Mouse (Mus musculus) CH12.LX (cell line): ENCODE data around the gene Slc5a4b. TPM values are rescaled to one million over a fixed set of nuclear protein-coding genes. Genes with fewer than 3 reads are reported as not detected.
A peak's percentile ranks its signal among the peaks of the same experiment; 100 is the strongest.

Experiments used
- DNase-seq: peaks from one replicate; pipeline ENCODE4 v3.0.0-alpha.2; 2013; ENCODE audit errors: extremely low read depth
- H3K27ac ChIP-seq: 2 replicates; pipeline ENCODE4 v1.5.1; 2012; ENCODE audit warnings: low read depth, mild to moderate bottlenecking, control low read depth, moderate library complexity; ENCODE audit not compliant: insufficient read depth
- H3K27me3 ChIP-seq: replicated peaks from 2 replicates; pipeline ENCODE3; 2012; ENCODE audit warnings: inconsistent platforms
- H3K36me3 ChIP-seq, 2 experiments: replicated peaks in 1 of 2; 2 replicates each; pipeline versions ENCODE3 to v1.6.1; 2012; ENCODE audit warnings: inconsistent platforms in 1 of 2, low read length in 1 of 2, mild to moderate bottlenecking in 1 of 2, mixed read lengths in 1 of 2, moderate library complexity in 1 of 2; ENCODE audit not compliant: control insufficient read depth in 1 of 2, insufficient read depth in 1 of 2
- H3K4me1 ChIP-seq, 2 experiments: 2 replicates each; pipeline ENCODE4 v1.6.1; 2012; ENCODE audit warnings: inconsistent platforms in 1 of 2, moderate library complexity in 1 of 2; ENCODE audit not compliant: insufficient read depth in 2 of 2, control insufficient read depth in 1 of 2
- H3K4me2 ChIP-seq: 2 replicates; pipeline ENCODE4 v1.6.1; 2012; ENCODE audit warnings: low read depth, mild to moderate bottlenecking, control low read depth; ENCODE audit not compliant: poor library complexity, insufficient read depth, severe bottlenecking
- H3K4me3 ChIP-seq, 3 experiments: fragments of 150-350 bp in 1 of 3; sonication (generic) in 1 of 3; replicated peaks in 1 of 3; 2 replicates each; pipeline versions ENCODE3 to v1.5.1; 2011 to 2012; ENCODE audit warnings: low read depth in 2 of 3, low read length in 2 of 3, mild to moderate bottlenecking in 2 of 3, moderate library complexity in 2 of 3, control low read depth in 1 of 3, improper control_type of control experiment in 1 of 3, inconsistent platforms in 1 of 3, mixed read lengths in 1 of 3; ENCODE audit not compliant: poor library complexity in 1 of 3
- H3K79me2 ChIP-seq: replicated peaks from 2 replicates; pipeline ENCODE4 v1.6.1; 2012; ENCODE audit warnings: mild to moderate bottlenecking, moderate library complexity; ENCODE audit not compliant: control insufficient read depth, poor library complexity, insufficient read depth, severe bottlenecking; ENCODE audit errors: extremely low read depth
- H3K9ac ChIP-seq: 2 replicates; pipeline ENCODE4 v1.6.1; 2012; ENCODE audit warnings: low read depth, mild to moderate bottlenecking, control low read depth, moderate library complexity; ENCODE audit not compliant: insufficient read depth
- H3K9me3 ChIP-seq: replicated peaks from 2 replicates; pipeline ENCODE3; 2012; ENCODE audit warnings: low read length, inconsistent platforms, mixed read lengths
- BHLHE40 ChIP-seq: IDR thresholded peaks from 2 replicates; pipeline ENCODE4 v1.6.1; 2011; ENCODE audit warnings: mild to moderate bottlenecking, low read depth, low read length, improper control_type of control experiment
- CHD1 ChIP-seq: IDR thresholded peaks from 2 replicates; pipeline ENCODE4 v1.6.1; 2012; ENCODE audit warnings: low read depth, low read length, improper control_type of control experiment, inconsistent platforms
- CHD2 ChIP-seq: IDR thresholded peaks from 2 replicates; pipeline ENCODE4 v1.6.1; 2011; ENCODE audit warnings: low read length, improper control_type of control experiment
- CTCF ChIP-seq, 2 experiments: IDR thresholded peaks in 1 of 2; conservative IDR thresholded peaks in 1 of 2; 2 replicates each; pipeline ENCODE4 v1.5.1; 2011 to 2012; ENCODE audit warnings: low read depth in 2 of 2, low read length in 2 of 2, improper control_type of control experiment in 1 of 2, inconsistent platforms in 1 of 2, mild to moderate bottlenecking in 1 of 2, moderate library complexity in 1 of 2
- E2F4 ChIP-seq: IDR thresholded peaks from 2 replicates; pipeline ENCODE4 v1.6.1; 2011; ENCODE audit warnings: low read depth, low read length, improper control_type of control experiment; ENCODE audit not compliant: insufficient replicate concordance
- ELF1 ChIP-seq: IDR thresholded peaks from 2 replicates; pipeline ENCODE4 v1.6.1; 2014; ENCODE audit warnings: low read depth, mild to moderate bottlenecking, inconsistent platforms, low read length, improper control_type of control experiment
- GABPA ChIP-seq: IDR thresholded peaks from 2 replicates; pipeline ENCODE4 v1.6.1; 2012; ENCODE audit warnings: low read depth, low read length, improper control_type of control experiment, inconsistent platforms; ENCODE audit not compliant: insufficient replicate concordance
- HCFC1 ChIP-seq: IDR thresholded peaks from 2 replicates; pipeline ENCODE4 v1.6.1; 2012; ENCODE audit warnings: low read depth, mild to moderate bottlenecking, inconsistent platforms, low read length, improper control_type of control experiment
- IRF4 ChIP-seq: IDR thresholded peaks from 2 replicates; pipeline ENCODE4 v1.6.1; 2014; ENCODE audit warnings: low read depth, mild to moderate bottlenecking, inconsistent platforms, low read length, improper control_type of control experiment
- JUN ChIP-seq: IDR thresholded peaks from 2 replicates; pipeline ENCODE4 v1.6.1; 2011; ENCODE audit warnings: low read depth, mild to moderate bottlenecking, low read length, improper control_type of control experiment, moderate library complexity; ENCODE audit not compliant: insufficient read depth
- JUND ChIP-seq: conservative IDR thresholded peaks from 2 replicates; pipeline ENCODE4 v1.6.1; 2011; ENCODE audit warnings: low read depth, low read length, improper control_type of control experiment
- MAZ ChIP-seq: IDR thresholded peaks from 2 replicates; pipeline ENCODE4 v1.6.1; 2012; ENCODE audit warnings: low read depth, mild to moderate bottlenecking, inconsistent platforms, low read length, improper control_type of control experiment, moderate library complexity
- MEF2A ChIP-seq: IDR thresholded peaks from 2 replicates; pipeline ENCODE4 v1.6.1; 2014; ENCODE audit warnings: low read depth, mild to moderate bottlenecking, inconsistent platforms, low read length, improper control_type of control experiment, borderline replicate concordance
- MXI1 ChIP-seq: IDR thresholded peaks from 2 replicates; pipeline ENCODE4 v1.6.1; 2011; ENCODE audit warnings: mild to moderate bottlenecking, low read depth, low read length, improper control_type of control experiment
- MYC ChIP-seq: IDR thresholded peaks from 2 replicates; pipeline ENCODE4 v1.6.1; 2011; ENCODE audit warnings: low read depth, mild to moderate bottlenecking, improper control_type of control experiment, low read length
- NELFE ChIP-seq: IDR thresholded peaks from 2 replicates; pipeline ENCODE4 v1.6.1; 2011; ENCODE audit warnings: low read depth, low read length, improper control_type of control experiment
- NRF1 ChIP-seq: IDR thresholded peaks from 2 replicates; pipeline ENCODE4 v1.6.1; 2014; ENCODE audit warnings: low read depth, mild to moderate bottlenecking, inconsistent platforms, low read length, improper control_type of control experiment, moderate library complexity
- PAX5 ChIP-seq: IDR thresholded peaks from 2 replicates; pipeline ENCODE4 v1.6.1; 2012; ENCODE audit warnings: low read length, inconsistent platforms, mixed read lengths
- POLR2A ChIP-seq: IDR thresholded peaks from 2 replicates; pipeline ENCODE4 v1.6.1; 2011; ENCODE audit warnings: low read depth, mild to moderate bottlenecking, improper control_type of control experiment, low read length
- POLR2AphosphoS2 ChIP-seq: IDR thresholded peaks from 2 replicates; pipeline ENCODE4 v1.6.1; 2011; ENCODE audit warnings: low read depth, low read length, improper control_type of control experiment
- RAD21 ChIP-seq: IDR thresholded peaks from 2 replicates; pipeline ENCODE4 v1.6.1; 2011; ENCODE audit warnings: low read depth, mild to moderate bottlenecking, low read length, improper control_type of control experiment, moderate library complexity
- SIN3A ChIP-seq: IDR thresholded peaks from 2 replicates; pipeline ENCODE4 v1.6.1; 2012; ENCODE audit warnings: low read length, improper control_type of control experiment, inconsistent platforms
- SMC3 ChIP-seq: IDR thresholded peaks from 2 replicates; pipeline ENCODE4 v1.6.1; 2011; ENCODE audit warnings: low read depth, low read length, improper control_type of control experiment
- TBP ChIP-seq: conservative IDR thresholded peaks from 2 replicates; pipeline ENCODE4 v1.6.1; 2011; ENCODE audit warnings: low read depth, low read length, improper control_type of control experiment
- TCF12 ChIP-seq: IDR thresholded peaks from 2 replicates; pipeline ENCODE4 v1.6.1; 2014; ENCODE audit warnings: low read depth, mild to moderate bottlenecking, inconsistent platforms, low read length, improper control_type of control experiment
- UBTF ChIP-seq: IDR thresholded peaks from 2 replicates; pipeline ENCODE4 v1.6.1; 2012; ENCODE audit warnings: low read depth, mild to moderate bottlenecking, inconsistent platforms, low read length, improper control_type of control experiment, moderate library complexity
- USF1 ChIP-seq: IDR thresholded peaks from 2 replicates; pipeline ENCODE4 v1.6.1; 2014; ENCODE audit warnings: low read depth, mild to moderate bottlenecking, inconsistent platforms, low read length, improper control_type of control experiment
- ZC3H11A ChIP-seq: IDR thresholded peaks from 2 replicates; pipeline ENCODE4 v1.6.1; 2012; ENCODE audit warnings: low read depth, mild to moderate bottlenecking, inconsistent platforms, low read length, improper control_type of control experiment
- ZKSCAN1 ChIP-seq: IDR thresholded peaks from 2 replicates; pipeline ENCODE4 v1.6.1; 2012; ENCODE audit warnings: low read depth, inconsistent platforms, low read length, improper control_type of control experiment, borderline replicate concordance
- ZMIZ1 ChIP-seq: IDR thresholded peaks from 2 replicates; pipeline ENCODE4 v1.6.1; 2012; ENCODE audit warnings: low read depth, mild to moderate bottlenecking, inconsistent platforms, low read length, improper control_type of control experiment
- dilution Hi-C: fragments of 300-500 bp; cut with MboI; formaldehyde crosslinking; loops from 2 replicates; pipeline ENCODE4 v1.14.3; 2020; ENCODE audit warnings: low sequenced_read_pairs; ENCODE audit not compliant: extremely low pct_unique_long_range_greater_than_20kb, extremely low pct_ligation_motif_present
- in situ Hi-C: fragments of 300-500 bp; cut with MboI; formaldehyde crosslinking; loops from 3 replicates; pipeline ENCODE4 v1.14.3; 2019; ENCODE audit warnings: low sequenced_read_pairs, low pct_ligation_motif_present, low pct_unique_long_range_greater_than_20kb, mixed read lengths
- polyA plus RNA-seq: library from polyadenylated mRNA; unstranded; fragments of >175 nt; gene quantifications from 2 replicates; pipeline ENCODE4 v1.2.1, GENCODE M21; 2012; ENCODE audit warnings: low read depth; ENCODE audit not compliant: insufficient read length
- total RNA-seq, 2 experiments: library from RNA; depleted of rRNA; stranded (reverse); fragments of 300-350 nt in 1 of 2; fragments of >200 nt in 1 of 2; gene quantifications; 2 replicates each; pipeline ENCODE4 v1.2.3; 2012 to 2014

Gene Slc5a4b
- total and polyA plus RNA-seq, 3 experiments = not detected

- Histone ChIP-seq H3K27ac (peak within 1 kb of the TSS; percentile 11; the same call in 1 of the 2 replicates), H3K9me3 (no peaks in the 10 kb centered on the region), H3K4me1 (peaks cover 10 to 47% of the 10 kb centered on the region in 2 experiments), H3K9ac (peak within 1 kb of the TSS; percentile 65), H3K36me3 (peaks cover 1 to 26% of the 10 kb centered on the region in 2 experiments), H3K4me3 (peak within 1 kb of the TSS; percentile 75 to 92 (median 75)), H3K27me3 (no peaks in the 10 kb centered on the region), H3K79me2 (peaks cover 47% of the 10 kb centered on the region), H3K4me2 (peak within 1 kb of the TSS; percentile 85)
- dilution Hi-C loops = no loop called here
- peak; percentile 94 for DNase-seq
- in situ Hi-C loops = no loop called here
- peak; percentile 20; the same call in 1 of the 2 replicates for TF ChIP-seq ELF1
- TF ChIP-seq TCF12 = 0 out of 2 replicates have a peak, but pooled peaks have one; percentile 55
- 0 out of 2 replicates have a peak, but pooled peaks have one; percentile 34 for TF ChIP-seq TBP
- no peak for TF ChIP-seq GABPA
- TF ChIP-seq SIN3A = peak; percentile 16; the same call in 1 of the 2 replicates
- no peak for TF ChIP-seq PAX5
- 0 out of 2 replicates have a peak, but pooled peaks have one; percentile 65 for TF ChIP-seq CHD1
- no peak for TF ChIP-seq MXI1
- no peak for TF ChIP-seq CHD2
- TF ChIP-seq NRF1 = peak; percentile 39; the same call in 1 of the 2 replicates
- TF ChIP-seq ZKSCAN1 = no peak
- no peak for TF ChIP-seq MYC
- TF ChIP-seq HCFC1 = peak; percentile 50
- TF ChIP-seq POLR2AphosphoS2 = no peak
- no peak for TF ChIP-seq SMC3
- no peak; the same call in none of the 2 replicates for TF ChIP-seq RAD21
- no peak for TF ChIP-seq MEF2A
- TF ChIP-seq ZC3H11A = no peak
- TF ChIP-seq ZMIZ1 = peak; percentile 45; the same call in 1 of the 2 replicates
- TF ChIP-seq JUN = no peak
- TF ChIP-seq BHLHE40 = no peak
- TF ChIP-seq NELFE = peak; percentile 53
- TF ChIP-seq UBTF = peak; percentile 81; the same call in 1 of the 2 replicates
- peak; percentile 41; the same call in 1 of the 2 replicates for TF ChIP-seq MAZ
- TF ChIP-seq CTCF (conservative IDR thresholded peaks at IDR 0.05 in 1 of 2, IDR thresholded peaks at IDR 0.05 in 1 of 2; ENCODE audit: low read depth in 2 of 2, low read length in 2 of 2) = peak in 1 of 2 experiments; percentile 66; a peak in 2 of 4 replicates
- TF ChIP-seq USF1 = peak; percentile 17
- no peak for TF ChIP-seq IRF4
- no peak for TF ChIP-seq JUND
- no peak for TF ChIP-seq E2F4
- TF ChIP-seq POLR2A = peak; percentile 71
Measured at GRCm38 (mm10) chr10:76032402-76033118, 78.2 kb downstream of the Slc5a4b start, which contains the start of gene Zfp280b. Zfp280b (plus strand) TSS chr10:76032650.
